Mouse (Mus musculus) kidney, embryonic 16.5 days (tissue): Measurements from ENCODE around the gene Pank1. TPM values are rescaled to one million over a fixed set of nuclear protein-coding genes. Genes with fewer than 3 reads are reported as not detected.

Source experiments
- ATAC-seq: fragments of 200-750 bp; cut with Nextera tagmentation; 2 replicates; pipeline ENCODE4 v1.8.0; 2017; ENCODE audit warnings: moderate TSS enrichment; ENCODE audit not compliant: low FRiP score, low TSS enrichment
- H3K27ac ChIP-seq: fragments of 300-500 bp; sonication (generic); 2 replicates; pipeline ENCODE4 v1.5.1; 2014; ENCODE audit warnings: low read length
- H3K27me3 ChIP-seq: fragments of 300-500 bp; sonication (generic); 2 replicates; pipeline ENCODE4 v1.6.1; 2014; ENCODE audit warnings: low read length, control low read depth, mixed read lengths; ENCODE audit not compliant: insufficient read depth
- H3K36me3 ChIP-seq: fragments of 300-500 bp; sonication (generic); 2 replicates; pipeline ENCODE4 v1.6.1; 2014; ENCODE audit warnings: low read length, control low read depth, mixed read lengths; ENCODE audit not compliant: insufficient read depth
- H3K4me1 ChIP-seq: fragments of 300-500 bp; sonication (generic); 2 replicates; pipeline ENCODE4 v1.6.1; 2014; ENCODE audit warnings: low read length, control low read depth, mixed read lengths; ENCODE audit not compliant: insufficient read depth
- H3K4me2 ChIP-seq: fragments of 300-500 bp; sonication (generic); replicated peaks from 2 replicates; pipeline ENCODE4 v1.6.1; 2014; ENCODE audit warnings: low read depth, low read length
- H3K4me3 ChIP-seq: fragments of 300-500 bp; sonication (generic); 2 replicates; pipeline ENCODE4 v1.5.1; 2014; ENCODE audit warnings: mild to moderate bottlenecking, low read length
- H3K9ac ChIP-seq: fragments of 300-500 bp; sonication (generic); replicated peaks from 2 replicates; pipeline ENCODE4 v1.6.1; 2014; ENCODE audit warnings: low read length
- H3K9me3 ChIP-seq: fragments of 300-500 bp; sonication (generic); 2 replicates; pipeline ENCODE4 v1.6.1; 2016; ENCODE audit warnings: low read length, control low read depth
- WGBS: fragments of 180-500 bp; shearing (Covaris S2); extraction: QIAGEN DNeasy Blood & Tissue Kit; methylation state at CpG from one replicate; pipeline ENCODE4 v1.1.7; 2014; 5-methylcytosine and 5-hydroxymethylcytosine counted together
- polyA plus RNA-seq: library from polyadenylated mRNA; unstranded; fragments of >200 nt; fragmentation: Nextera tagmentation; extraction: Ambion mirVana; gene quantifications from 2 replicates; pipeline ENCODE4 v1.2.1, GENCODE M21; 2015

The Pank1 gene
- polyA plus RNA-seq, 1 experiment from 2014 or later: 7.4 TPM

DNA sequence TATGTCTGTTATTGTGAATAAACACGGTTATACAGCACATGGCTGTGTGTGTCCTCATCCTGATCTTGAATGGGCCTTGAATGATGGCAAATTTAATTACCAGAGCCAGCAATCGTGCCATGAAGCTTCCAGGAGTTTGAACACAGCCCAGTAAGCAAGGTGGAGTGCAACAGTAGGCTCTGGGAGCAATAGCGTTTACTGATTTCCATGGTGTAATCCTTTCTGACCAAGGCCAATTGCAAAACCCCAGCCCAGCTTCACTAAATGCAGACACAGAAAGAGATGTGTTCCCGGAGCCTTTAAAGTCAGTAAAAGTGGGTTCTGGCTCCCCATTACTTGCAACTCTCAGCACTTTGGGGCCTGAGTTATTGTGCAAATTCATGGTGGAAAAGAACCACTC lies 47.6 kb downstream of the Pank1 start:
- Histone ChIP-seq H3K36me3 (peaks cover 4% of the 10 kb centered on the region; the same call in 1 of the 2 replicates), H3K27ac (no peak overlapping the region)
- WGBS: 91% methylated on average over 4 of the region's 4 CpGs

GRCm38 (mm10) chr19:34827916-34828635 lies 51.2 kb downstream of the Pank1 start:
- Histone ChIP-seq H3K4me2 (no peak overlapping the region), H3K27me3 (no peaks in the 10 kb centered on the region), H3K36me3 (peaks cover 7% of the 10 kb centered on the region; the same call in 1 of the 2 replicates), H3K9me3 (no peaks in the 10 kb centered on the region), H3K9ac (no peak overlapping the region), H3K27ac (no peak overlapping the region), H3K4me3 (no peak overlapping the region), H3K4me1 (no peaks in the 10 kb centered on the region)
- ATAC-seq: no peak
- WGBS: 86% methylated on average over 5 of the region's 5 CpGs

More for the DNA sequence above, 47.6 kb downstream of the Pank1 start:
- Histone ChIP-seq H3K4me3 (no peak overlapping the region), H3K27me3 (no peaks in the 10 kb centered on the region), H3K4me1 (no peaks in the 10 kb centered on the region), H3K4me2 (no peak overlapping the region), H3K9me3 (no peaks in the 10 kb centered on the region), H3K9ac (no peak overlapping the region)
- ATAC-seq: no peak

DNA sequence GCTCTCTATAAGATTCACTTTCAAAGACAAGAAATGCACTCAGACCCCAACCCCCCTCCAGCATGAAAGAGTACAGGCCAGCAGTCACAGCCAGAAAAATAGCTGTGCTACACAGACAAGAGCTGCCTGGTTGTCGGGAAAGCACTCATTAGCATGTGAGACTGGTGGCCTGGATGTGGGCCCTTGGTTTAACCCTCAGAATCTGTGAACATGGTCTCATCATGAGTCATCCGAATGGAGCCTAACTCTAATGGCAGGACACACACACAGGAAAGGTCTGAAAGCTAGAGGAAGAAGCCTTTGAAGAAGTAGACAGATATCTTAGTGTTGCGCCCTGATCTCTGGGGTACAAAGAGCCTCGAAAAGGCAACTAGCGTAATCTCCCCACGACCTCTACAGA lies 51.8 kb downstream of the Pank1 start:
- 85% methylated on average over 6 of the region's 6 CpGs for whole genome bisulfite sequencing
- no peak overlapping the region for H3K27ac ChIP-seq

DNA sequence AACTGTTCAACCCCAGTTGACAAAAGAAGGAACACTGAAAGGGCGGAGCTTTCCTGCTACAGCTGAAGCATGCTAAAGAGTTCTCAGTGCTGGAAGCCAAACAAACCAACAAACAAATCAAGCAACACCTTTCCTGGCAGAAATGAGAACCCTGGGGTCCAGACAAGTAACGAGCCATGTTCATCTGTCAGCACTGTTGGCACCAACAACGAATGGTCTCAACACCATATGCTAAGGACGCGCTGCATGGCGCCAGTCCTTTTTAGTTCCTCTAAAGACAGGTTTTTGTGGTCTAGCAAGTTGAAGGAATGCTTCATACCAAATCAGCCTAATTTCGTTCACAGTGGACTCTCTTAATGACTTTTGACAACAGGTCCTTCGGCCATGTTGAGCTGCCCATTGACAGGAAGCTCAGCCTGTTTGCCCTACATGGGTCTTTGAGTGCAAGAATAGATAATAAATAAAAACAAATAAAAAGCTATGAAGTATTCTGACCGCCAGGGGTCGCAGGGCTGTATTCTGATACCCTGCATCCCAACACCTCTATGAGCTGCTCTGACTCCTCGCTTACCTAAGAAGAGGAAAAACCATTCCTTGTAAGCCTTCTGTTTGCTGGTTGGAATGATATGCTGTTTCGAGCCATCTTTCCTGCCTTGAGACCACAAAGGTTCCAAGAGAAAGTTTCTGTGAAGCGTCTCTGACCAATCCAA lies 53.2 kb downstream of the Pank1 start:
- Histone ChIP-seq H3K27me3 (no peaks in the 10 kb centered on the region), H3K9me3 (no peaks in the 10 kb centered on the region), H3K9ac (no peak overlapping the region), H3K4me3 (no peak overlapping the region), H3K27ac (no peak overlapping the region), H3K36me3 (peaks cover 7% of the 10 kb centered on the region; the same call in 1 of the 2 replicates), H3K4me1 (no peaks in the 10 kb centered on the region), H3K4me2 (no peak overlapping the region)
- ATAC-seq: no peak
- WGBS: 74% methylated on average over 13 of the region's 13 CpGs

More for the DNA sequence above, 51.8 kb downstream of the Pank1 start:
- Histone ChIP-seq H3K4me2 (no peak overlapping the region), H3K27me3 (no peaks in the 10 kb centered on the region), H3K4me3 (no peak overlapping the region), H3K36me3 (peaks cover 7% of the 10 kb centered on the region; the same call in 1 of the 2 replicates), H3K4me1 (no peaks in the 10 kb centered on the region), H3K9ac (no peak overlapping the region), H3K9me3 (no peaks in the 10 kb centered on the region)
- no peak for ATAC-seq

- H3K4me1 ChIP-seq: no peaks in the 10 kb centered on the region
- H3K9ac ChIP-seq: no peak overlapping the region
- WGBS: 82% methylated on average over 5 of the region's 5 CpGs
- H3K36me3 ChIP-seq: no peaks in the 10 kb centered on the region; the same call in 1 of the 2 replicates
- H3K27me3 ChIP-seq: no peaks in the 10 kb centered on the region
- ATAC-seq: 0 out of 2 replicates have a peak, but pooled peaks have one; percentile 31
- H3K27ac ChIP-seq: no peak overlapping the region
- H3K4me3 ChIP-seq: no peak overlapping the region
- no peaks in the 10 kb centered on the region for H3K9me3 ChIP-seq
- no peak overlapping the region for H3K4me2 ChIP-seq
Measured at GRCm38 (mm10) chr19:34819577-34820170, 59.6 kb downstream of the Pank1 start.

- Histone ChIP-seq H3K9ac (no peak overlapping the region), H3K27me3 (no peaks in the 10 kb centered on the region), H3K9me3 (no peaks in the 10 kb centered on the region), H3K36me3 (no peaks in the 10 kb centered on the region), H3K4me2 (no peak overlapping the region), H3K4me3 (no peak overlapping the region), H3K27ac (no peak overlapping the region), H3K4me1 (no peaks in the 10 kb centered on the region)
- WGBS: 85% methylated on average over 4 of the region's 4 CpGs
- ATAC-seq: no peak
Measured at GRCm38 (mm10) chr19:34815371-34815770, 63.9 kb downstream of the Pank1 start.

- 48% methylated on average over 4 of the region's 4 CpGs for WGBS
- ATAC-seq: no peak
Measured at GRCm38 (mm10) chr19:34814696-34815095, 64.6 kb downstream of the Pank1 start.

GRCm38 (mm10) chr19:34813961-34814360 lies 65.3 kb downstream of the Pank1 start:
- Histone ChIP-seq H3K27ac (no peak overlapping the region), H3K4me3 (no peak overlapping the region), H3K9me3 (no peaks in the 10 kb centered on the region), H3K36me3 (no peaks in the 10 kb centered on the region), H3K9ac (no peak overlapping the region), H3K4me2 (no peak overlapping the region), H3K27me3 (no peaks in the 10 kb centered on the region), H3K4me1 (no peaks in the 10 kb centered on the region)
- WGBS: 91% methylated on average over 6 of the region's 6 CpGs
- ATAC-seq: no peak

More at GRCm38 (mm10) chr19:34814696-34815095, 64.6 kb downstream of the Pank1 start:
- Histone ChIP-seq H3K4me3 (no peak overlapping the region), H3K4me1 (no peaks in the 10 kb centered on the region), H3K27ac (no peak overlapping the region), H3K4me2 (no peak overlapping the region), H3K9me3 (no peaks in the 10 kb centered on the region), H3K27me3 (no peaks in the 10 kb centered on the region), H3K9ac (no peak overlapping the region), H3K36me3 (no peaks in the 10 kb centered on the region)

DNA sequence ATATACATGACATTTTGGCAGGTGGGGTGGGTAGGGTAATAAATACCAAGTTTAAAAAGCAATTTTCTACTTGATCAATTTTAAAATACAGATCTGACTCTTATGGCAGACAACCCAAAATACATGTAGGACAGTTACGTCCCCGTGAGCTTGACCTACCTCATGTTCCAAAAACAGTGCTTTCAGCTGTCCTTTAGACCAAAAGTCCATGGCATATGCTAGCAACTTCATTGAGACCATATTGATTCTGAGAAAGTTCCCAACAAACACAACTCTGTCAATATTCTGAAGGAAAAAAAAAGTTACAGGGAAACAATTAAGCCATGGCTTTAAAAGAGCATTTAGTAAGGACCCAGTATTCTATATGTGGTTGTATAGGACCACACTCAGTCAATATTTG lies 65.7 kb downstream of the Pank1 start:
- Histone ChIP-seq H3K4me2 (no peak overlapping the region), H3K36me3 (no peaks in the 10 kb centered on the region), H3K4me1 (no peaks in the 10 kb centered on the region), H3K27ac (no peak overlapping the region), H3K4me3 (no peak overlapping the region), H3K9me3 (no peaks in the 10 kb centered on the region), H3K9ac (no peak overlapping the region), H3K27me3 (no peaks in the 10 kb centered on the region)
- 98% methylated on average over 2 of the region's 2 CpGs for WGBS
- no peak for ATAC-seq
